Mouse (Mus musculus) kidney, adult 2 months (tissue): ENCODE results near the gene Ccnj.

Experiments
- CTCF ChIP-seq: fragments of 200-500 bp; conservative IDR thresholded peaks from 2 replicates; pipeline ENCODE4 v1.5.1; 2011; ENCODE audit warnings: low read depth, mild to moderate bottlenecking, control low read depth, low read length, moderate library complexity, mixed read lengths; ENCODE audit not compliant: insufficient read depth, insufficient read length
- POLR2A ChIP-seq: fragments of 200-500 bp; IDR thresholded peaks from one replicate; pipeline ENCODE4 v1.6.1; 2011; ENCODE audit warnings: low read depth, low read length, control low read depth

- TF ChIP-seq POLR2A (no peak), CTCF (no peak)
These were observed 3.4 kb downstream of the Ccnj start for GRCm38 (mm10) chr19:40834436-40834835.
